Mouse (Mus musculus): ENCODE measurements around the gene Fdx1l. TPM values are rescaled to one million over a fixed set of nuclear protein-coding genes. Genes with fewer than 3 reads are reported as not detected.

Fdx1l gene
- polyA plus RNA-seq, 1 experiment from 2014 or later: 60.5 TPM

- H3K9me3 ChIP-seq (ENCODE audit: control insufficient read depth, low read length): no peaks in the 10 kb centered on the region
- no peak overlapping the region for H3K4me2 ChIP-seq (ENCODE audit: low read length)
- no peak for ATAC-seq
- H3K9ac ChIP-seq (replicated peaks; ENCODE audit: low read depth, low read length): no peak overlapping the region
- no peaks in the 10 kb centered on the region for H3K36me3 ChIP-seq (ENCODE audit: control insufficient read depth, insufficient read depth)
- no peak overlapping the region for H3K27ac ChIP-seq (ENCODE audit: low read length)
- peaks cover 25% of the 10 kb centered on the region for H3K27me3 ChIP-seq (replicated peaks; ENCODE audit: control insufficient read depth, insufficient read depth, low read length)
- H3K4me1 ChIP-seq (replicated peaks; ENCODE audit: control insufficient read depth, insufficient read depth, low read length): peaks cover 10% of the 10 kb centered on the region
- no peak overlapping the region for H3K4me3 ChIP-seq (replicated peaks; ENCODE audit: low read length)
- WGBS: 78% methylated on average over 19 of the region's 19 CpGs
These were observed 48.1 kb downstream of the Fdx1l start for GRCm38 (mm10) chr9:21025258-21025810.

DNA sequence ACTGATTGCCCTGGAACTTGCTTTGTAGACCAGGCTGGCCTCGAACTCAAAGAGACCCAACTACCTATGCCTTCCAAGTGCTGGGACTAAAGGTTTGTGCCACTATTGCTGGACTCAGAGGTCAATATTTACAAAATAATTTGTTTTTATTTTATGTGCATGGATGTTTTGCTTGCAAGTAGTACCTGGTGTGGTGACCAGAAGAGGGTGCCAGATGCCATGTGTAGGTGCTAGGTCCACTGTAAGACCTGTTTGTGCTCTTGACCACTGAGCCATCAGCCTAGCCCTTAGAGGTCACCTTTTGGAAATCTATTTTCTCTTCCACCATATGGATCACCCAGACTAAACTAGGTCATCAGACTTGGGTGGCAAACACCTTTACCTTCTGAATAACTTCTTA, 50.7 kb downstream of the Fdx1l start:
- Histone ChIP-seq H3K4me3 (replicated peaks; ENCODE audit: low read length) (no peak overlapping the region), H3K4me2 (ENCODE audit: low read length) (no peak overlapping the region), H3K36me3 (ENCODE audit: control insufficient read depth, insufficient read depth) (no peaks in the 10 kb centered on the region), H3K27me3 (replicated peaks; ENCODE audit: control insufficient read depth, insufficient read depth, low read length) (peaks cover 11% of the 10 kb centered on the region), H3K9me3 (ENCODE audit: control insufficient read depth, low read length) (no peaks in the 10 kb centered on the region), H3K4me1 (replicated peaks; ENCODE audit: control insufficient read depth, insufficient read depth, low read length) (no peaks in the 10 kb centered on the region), H3K27ac (ENCODE audit: low read length) (no peak overlapping the region), H3K9ac (replicated peaks; ENCODE audit: low read depth, low read length) (no peak overlapping the region)
- no peak for ATAC-seq
- 74% methylated on average over 1 of the region's 1 CpGs for WGBS

- Histone ChIP-seq H3K9me3 (ENCODE audit: control insufficient read depth, low read length) (no peaks in the 10 kb centered on the region), H3K9ac (replicated peaks; ENCODE audit: low read depth, low read length) (no peak overlapping the region), H3K36me3 (ENCODE audit: control insufficient read depth, insufficient read depth) (no peaks in the 10 kb centered on the region), H3K4me1 (replicated peaks; ENCODE audit: control insufficient read depth, insufficient read depth, low read length) (no peaks in the 10 kb centered on the region), H3K4me3 (replicated peaks; ENCODE audit: low read length) (no peak overlapping the region), H3K27me3 (replicated peaks; ENCODE audit: control insufficient read depth, insufficient read depth, low read length) (peaks cover 14% of the 10 kb centered on the region), H3K27ac (ENCODE audit: low read length) (no peak overlapping the region), H3K4me2 (ENCODE audit: low read length) (no peak overlapping the region)
- ATAC-seq: no peak
- WGBS: 65% methylated on average over 6 of the region's 6 CpGs
These were observed 51.1 kb downstream of the Fdx1l start for GRCm38 (mm10) chr9:21022288-21022687.

GRCm38 (mm10) chr9:21021363-21021762, 52.1 kb downstream of the Fdx1l start:
- no peak overlapping the region for H3K27ac ChIP-seq (ENCODE audit: low read length)
- H3K4me1 ChIP-seq (replicated peaks; ENCODE audit: control insufficient read depth, insufficient read depth, low read length): no peaks in the 10 kb centered on the region
- H3K9ac ChIP-seq (replicated peaks; ENCODE audit: low read depth, low read length): no peak overlapping the region
- no peak for ATAC-seq
- no peaks in the 10 kb centered on the region for H3K9me3 ChIP-seq (ENCODE audit: control insufficient read depth, low read length)
- WGBS: 86% methylated on average over 3 of the region's 3 CpGs
- H3K4me3 ChIP-seq (replicated peaks; ENCODE audit: low read length): no peak overlapping the region
- no peaks in the 10 kb centered on the region for H3K36me3 ChIP-seq (ENCODE audit: control insufficient read depth, insufficient read depth)
- no peak overlapping the region for H3K4me2 ChIP-seq (ENCODE audit: low read length)
- H3K27me3 ChIP-seq (replicated peaks; ENCODE audit: control insufficient read depth, insufficient read depth, low read length): peaks cover 22% of the 10 kb centered on the region

DNA sequence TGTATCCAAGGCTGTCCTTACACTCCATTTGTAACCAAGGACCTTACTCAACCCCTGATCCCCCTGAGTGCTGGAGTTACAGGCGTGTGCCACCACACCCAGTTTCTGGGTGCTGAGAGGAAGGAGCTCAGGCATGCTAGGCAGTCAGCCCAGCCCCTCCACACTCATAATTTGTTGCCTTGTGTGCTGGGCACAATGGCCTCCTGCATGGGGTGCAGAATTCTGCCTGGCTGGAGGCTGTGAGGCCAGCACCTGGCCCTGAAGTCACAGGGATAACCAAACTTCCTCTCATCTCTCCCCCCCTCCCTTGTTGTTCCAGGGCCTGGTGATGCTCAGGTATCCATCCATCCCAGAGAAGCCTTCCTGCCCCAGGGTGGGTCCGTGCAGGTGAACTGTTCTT, 54.8 kb downstream of the Fdx1l start:
- Histone ChIP-seq H3K4me3 (replicated peaks; ENCODE audit: low read length) (no peak overlapping the region), H3K9ac (replicated peaks; ENCODE audit: low read depth, low read length) (no peak overlapping the region), H3K36me3 (ENCODE audit: control insufficient read depth, insufficient read depth) (no peaks in the 10 kb centered on the region), H3K27me3 (replicated peaks; ENCODE audit: control insufficient read depth, insufficient read depth, low read length) (peaks cover 35% of the 10 kb centered on the region), H3K9me3 (ENCODE audit: control insufficient read depth, low read length) (no peaks in the 10 kb centered on the region), H3K4me2 (ENCODE audit: low read length) (no peak overlapping the region), H3K4me1 (replicated peaks; ENCODE audit: control insufficient read depth, insufficient read depth, low read length) (peaks cover 5% of the 10 kb centered on the region; the same call in 1 of the 2 replicates), H3K27ac (ENCODE audit: low read length) (no peak overlapping the region)
- WGBS: 71% methylated on average over 2 of the region's 2 CpGs
- no peak for ATAC-seq

MicroRNAs within 50 kb of the gene (microRNA counts, 519-probe panel; counts per million panel counts)
- 2,894 counts per million, percentile 75 among the panel's probes with 10 or more counts for microRNA mmu-miR-1900

Small RNA genes lying within 50 kb of the gene (microRNA-seq; reads per million reads assigned to microRNA genes)
- gene Mir1900 (not detected), gene Mir7082 (not detected)

Other genes starting within 250 kb of the Fdx1l start
- gene A230050P20Rik, start 205.0 kb downstream of the Fdx1l start, polyA plus RNA-seq (2015; fragmentation: Nextera tagmentation; extraction: Ambion mirVana): 4.6 and 8.8 TPM in 2 replicates
- gene Angptl6, start 193.9 kb downstream of the Fdx1l start, polyA plus RNA-seq (2015; fragmentation: Nextera tagmentation; extraction: Ambion mirVana): 16.6 and 20.2 TPM in 2 replicates
- gene Ppan, start 185.4 kb downstream of the Fdx1l start, polyA plus RNA-seq (2015; fragmentation: Nextera tagmentation; extraction: Ambion mirVana): 59.6 and 60.4 TPM in 2 replicates
- gene Eif3g, start 175.0 kb downstream of the Fdx1l start, polyA plus RNA-seq (2015; fragmentation: Nextera tagmentation; extraction: Ambion mirVana): 260 and 268 TPM in 2 replicates
- gene Dnmt1, start 113.7 kb downstream of the Fdx1l start, polyA plus RNA-seq (2015; fragmentation: Nextera tagmentation; extraction: Ambion mirVana): 85.3 and 88.9 TPM in 2 replicates
- 7.5 and 7.7 TPM in 2 replicates for gene S1pr2, start 96.8 kb downstream of the Fdx1l start, polyA plus RNA-seq (2015; fragmentation: Nextera tagmentation; extraction: Ambion mirVana)
- 109 and 113 TPM in 2 replicates for gene Mrpl4, start 70.9 kb downstream of the Fdx1l start, polyA plus RNA-seq (2015; fragmentation: Nextera tagmentation; extraction: Ambion mirVana)
- 3.3 and 4.5 TPM in 2 replicates for gene Icam1, start 57.6 kb downstream of the Fdx1l start, polyA plus RNA-seq (2015; fragmentation: Nextera tagmentation; extraction: Ambion mirVana)
- gene Icam4, start 44.2 kb downstream of the Fdx1l start, polyA plus RNA-seq (2015; fragmentation: Nextera tagmentation; extraction: Ambion mirVana): not detected in 2 replicates
- gene Icam5, start 41.5 kb downstream of the Fdx1l start, polyA plus RNA-seq (2015; fragmentation: Nextera tagmentation; extraction: Ambion mirVana): 2.3 and 2.4 TPM in 2 replicates
- 0.25 and 1.7 TPM in 2 replicates for gene Zglp1, start 6.5 kb downstream of the Fdx1l start, polyA plus RNA-seq (2015; fragmentation: Nextera tagmentation; extraction: Ambion mirVana)
- gene Gm49373, start 518 bp downstream of the Fdx1l start, polyA plus RNA-seq (2015; fragmentation: Nextera tagmentation; extraction: Ambion mirVana): 1.2 and 1.4 TPM in 2 replicates
- 1.6 and 1.9 TPM in 2 replicates for gene Gm38431, start 18.4 kb upstream of the Fdx1l start, polyA plus RNA-seq (2015; fragmentation: Nextera tagmentation; extraction: Ambion mirVana)
- 37.4 and 38.8 TPM in 2 replicates for gene Raver1, start 18.4 kb upstream of the Fdx1l start, polyA plus RNA-seq (2015; fragmentation: Nextera tagmentation; extraction: Ambion mirVana)
- gene Tyk2, start 57.6 kb upstream of the Fdx1l start, polyA plus RNA-seq (2015; fragmentation: Nextera tagmentation; extraction: Ambion mirVana): 10.4 and 13.7 TPM in 2 replicates
- gene Cdc37, start 76.4 kb upstream of the Fdx1l start, polyA plus RNA-seq (2015; fragmentation: Nextera tagmentation; extraction: Ambion mirVana): 213 and 234 TPM in 2 replicates
- gene Pde4a, start 92.1 kb upstream of the Fdx1l start, polyA plus RNA-seq (2015; fragmentation: Nextera tagmentation; extraction: Ambion mirVana): 24.9 and 32.0 TPM in 2 replicates
- 74.2 and 78.5 TPM in 2 replicates for gene Keap1, start 165.7 kb upstream of the Fdx1l start, polyA plus RNA-seq (2015; fragmentation: Nextera tagmentation; extraction: Ambion mirVana)
- gene S1pr5, start 174.8 kb upstream of the Fdx1l start, polyA plus RNA-seq (2015; fragmentation: Nextera tagmentation; extraction: Ambion mirVana): 2.6 and 2.8 TPM in 2 replicates
- 47.6 and 51.8 TPM in 2 replicates for gene Atg4d, start 191.7 kb upstream of the Fdx1l start, polyA plus RNA-seq (2015; fragmentation: Nextera tagmentation; extraction: Ambion mirVana)
- gene Kri1, start 214.4 kb upstream of the Fdx1l start, polyA plus RNA-seq (2015; fragmentation: Nextera tagmentation; extraction: Ambion mirVana): 18.3 and 20.1 TPM in 2 replicates
- gene Cdkn2d, start 217.8 kb upstream of the Fdx1l start, polyA plus RNA-seq (2015; fragmentation: Nextera tagmentation; extraction: Ambion mirVana): 85.1 and 97.7 TPM in 2 replicates
- 1.8 and 2.9 TPM in 2 replicates for gene Ap1m2, start 238.7 kb upstream of the Fdx1l start, polyA plus RNA-seq (2015; fragmentation: Nextera tagmentation; extraction: Ambion mirVana)
- 86.2 and 88.7 TPM in 2 replicates for gene Slc44a2, start 247.1 kb upstream of the Fdx1l start, polyA plus RNA-seq (2015; fragmentation: Nextera tagmentation; extraction: Ambion mirVana)